Mouse (Mus musculus): ENCODE data around the gene Ccpg1. TPM values are rescaled to one million over a fixed set of nuclear protein-coding genes. Genes with fewer than 3 reads are reported as not detected.

Gene Ccpg1
- 66.6 TPM for polyA plus RNA-seq (2014; fragmentation: Illumina TruSeq; extraction: RNeasy Lipid Tissue Mini Kit (QIAGEN cat#74804); ENCODE audit: low read depth, low replicate concordance)

DNA sequence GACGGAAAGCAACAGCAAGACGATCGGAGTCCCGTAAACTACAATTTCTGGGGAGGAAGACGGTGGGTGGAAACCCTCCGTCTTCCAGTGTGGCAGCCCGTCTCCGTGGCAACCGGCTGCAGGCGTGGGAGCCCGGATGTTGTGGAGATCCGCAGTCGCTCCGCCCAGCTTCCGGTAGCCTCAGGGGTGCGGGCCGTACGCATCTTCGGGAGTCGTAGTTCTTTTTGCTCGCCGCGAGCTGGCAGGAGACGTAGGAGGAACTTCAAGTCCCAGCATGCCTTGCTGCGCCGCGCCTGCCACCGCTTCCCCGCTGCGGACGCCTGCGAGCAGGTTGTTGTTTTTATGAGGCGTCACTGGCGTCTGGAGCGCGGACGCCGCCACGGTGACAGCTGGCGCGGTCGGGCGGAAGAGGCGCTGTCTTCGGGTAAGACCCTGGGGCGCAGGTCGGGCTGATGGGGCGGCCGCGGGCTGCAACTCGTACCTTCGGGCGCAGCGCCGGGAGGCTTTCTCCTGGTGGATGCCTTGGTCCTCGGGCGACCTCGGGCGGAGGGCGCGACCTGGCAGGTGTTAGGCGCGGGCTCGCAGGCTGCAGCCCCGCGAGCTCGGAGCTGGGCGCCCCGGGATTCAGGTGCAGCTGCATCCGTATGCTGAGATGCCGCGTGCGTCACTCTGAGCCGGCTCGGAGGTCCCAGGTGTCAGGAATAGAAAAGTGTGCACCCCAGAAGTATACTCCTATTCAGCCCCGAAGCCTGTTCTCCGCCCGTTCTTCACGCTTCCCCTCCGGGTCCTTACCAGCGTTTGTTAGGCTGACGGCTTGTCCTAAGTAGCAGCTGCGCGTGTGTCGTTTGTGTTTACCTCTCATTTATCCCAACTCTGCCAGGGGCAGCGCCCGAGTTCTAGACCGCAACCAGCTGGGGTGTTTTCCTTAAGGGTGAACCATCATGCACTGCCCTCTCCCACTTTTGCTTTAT, at the start of gene Ccpg1, which contains the start of gene Ccpg1os:
Gene Ccpg1 (plus strand): TSS at position 180 of the 971 bp plus-strand sequence.
Gene Ccpg1os (minus strand): TSS at position 133 of the 971 bp plus-strand sequence.

DNA sequence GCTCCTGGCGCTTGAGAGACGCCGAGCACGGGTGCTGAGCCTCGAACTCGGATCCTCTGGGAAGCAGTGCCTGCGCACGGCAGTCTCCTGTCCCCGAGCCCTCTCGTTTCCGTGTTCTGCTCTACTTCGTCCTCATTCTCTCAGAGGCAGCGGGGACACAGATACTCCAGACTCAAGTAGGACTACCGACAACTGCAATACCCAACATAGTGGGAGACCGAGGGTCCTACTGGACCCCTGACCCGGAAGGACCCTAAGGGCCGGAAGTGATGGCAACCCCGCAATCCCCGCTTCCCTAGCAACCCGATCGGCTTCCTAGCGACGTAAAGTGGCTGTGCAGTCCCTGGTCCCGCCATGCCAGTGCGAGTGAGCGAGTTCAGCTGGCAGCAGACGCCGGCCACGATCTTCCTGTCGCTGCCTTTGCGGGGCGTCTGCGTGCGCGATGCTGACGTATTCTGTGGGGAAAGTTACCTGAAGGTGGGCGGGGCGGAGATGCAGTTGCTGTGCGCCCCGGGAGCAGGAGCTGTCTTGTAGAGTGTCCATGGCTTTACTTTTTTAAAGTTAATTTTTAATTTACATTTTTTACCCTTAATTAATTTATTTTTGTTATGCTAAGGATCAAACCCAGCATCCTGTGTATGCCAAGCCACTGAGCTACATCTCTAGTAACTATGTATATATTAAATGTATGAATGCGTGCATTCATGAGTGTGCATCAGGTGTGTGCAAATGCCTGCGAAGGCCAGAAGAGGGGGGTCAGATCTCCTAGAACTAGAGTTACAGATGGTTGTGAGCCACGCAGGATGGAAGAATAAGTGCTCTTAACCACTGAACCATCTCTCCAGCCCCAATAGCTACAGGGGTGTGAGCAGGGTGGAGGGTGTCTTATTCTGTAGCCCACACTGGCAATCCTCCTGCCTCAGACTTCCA, 26.4 kb upstream of the Ccpg1 start, which contains the start of the genes Dyx1c1 and Gm44503:
Gene Dyx1c1 (plus strand): TSS at position 265 of the 930 bp plus-strand sequence.
Gene Gm44503 (plus strand): TSS at position 332 of the 930 bp plus-strand sequence.

DNA sequence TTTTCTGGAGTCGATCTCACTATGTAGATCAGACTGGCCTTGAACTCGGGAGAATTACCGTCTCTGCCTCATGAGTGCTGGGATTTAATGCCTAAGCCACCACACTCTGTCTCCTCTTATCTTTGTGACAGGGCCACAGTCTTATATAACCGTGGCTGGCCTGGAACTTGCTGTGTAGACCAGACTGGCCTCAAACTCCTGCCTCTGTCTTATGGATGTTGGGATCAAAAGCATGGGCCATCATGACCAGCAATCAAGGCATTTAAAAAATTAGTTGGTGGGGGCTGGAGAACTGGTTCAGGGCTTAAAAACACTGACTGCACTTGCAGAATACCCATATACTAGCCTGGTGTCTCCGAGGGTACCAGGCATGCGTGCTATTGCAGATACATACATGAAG, 54.9 kb downstream of the Ccpg1 start, which contains the start of gene Pigb:
Gene Pigb (minus strand): TSS at position 299 of the 400 bp plus-strand sequence.

DNA sequence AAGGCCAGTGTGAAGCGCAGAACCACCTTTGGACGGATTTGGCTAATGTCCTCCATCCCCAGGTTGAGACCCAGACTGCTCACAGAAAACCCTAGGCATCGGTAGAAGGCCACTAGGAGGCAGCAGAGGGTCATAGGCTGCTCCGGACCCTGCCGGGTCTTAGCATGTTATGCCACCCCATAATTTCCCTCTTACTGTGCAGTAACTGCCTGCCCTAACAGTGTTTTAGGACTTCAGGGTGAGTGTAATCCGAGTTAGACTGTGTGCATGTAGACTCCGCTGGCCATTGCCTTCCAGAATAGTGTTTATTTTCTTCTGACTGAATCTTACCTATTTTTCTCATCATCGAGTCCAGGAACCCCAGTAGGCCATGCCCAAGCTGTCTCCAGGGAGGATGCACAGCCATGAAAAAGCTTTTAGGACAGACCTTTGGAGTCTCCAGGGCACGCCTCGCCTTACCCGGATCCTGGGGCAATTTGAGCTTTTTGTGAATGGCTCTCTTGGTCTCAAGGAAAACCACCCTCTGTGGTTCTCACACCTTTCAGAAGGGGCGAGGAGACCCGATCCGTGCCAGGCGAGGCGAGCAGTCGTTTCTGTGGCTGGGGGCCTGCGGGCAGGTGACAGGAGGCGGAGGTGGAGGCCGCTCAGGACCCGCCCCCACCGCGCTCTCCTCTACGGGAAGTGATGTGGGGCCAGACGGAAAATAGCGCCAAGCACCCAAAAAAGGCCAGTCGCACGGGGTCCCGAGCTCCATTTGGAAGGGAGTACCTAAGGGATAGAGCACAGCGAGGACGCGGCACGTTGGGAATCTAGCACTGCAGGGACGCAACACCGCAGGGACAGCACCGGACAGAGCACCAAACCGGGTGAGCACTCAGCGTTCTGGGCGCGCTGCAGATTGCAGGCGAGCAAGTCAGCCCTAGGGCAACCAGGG, 59.2 kb downstream of the Ccpg1 start, which contains the start of gene Rab27a:
Gene Rab27a (plus strand): TSS at position 709 of the 934 bp plus-strand sequence.

Other genes with a start within 250 kb of the Ccpg1 start
- not detected for gene Prtg, start 178.6 kb upstream of the Ccpg1 start, polyA plus RNA-seq (2014; fragmentation: Illumina TruSeq; extraction: RNeasy Lipid Tissue Mini Kit (QIAGEN cat#74804); ENCODE audit: low read depth, low replicate concordance)
- 0.45 TPM for gene Pygo1, start 59.8 kb upstream of the Ccpg1 start, polyA plus RNA-seq (2014; fragmentation: Illumina TruSeq; extraction: RNeasy Lipid Tissue Mini Kit (QIAGEN cat#74804); ENCODE audit: low read depth, low replicate concordance)
- gene Dyx1c1, start 26.6 kb upstream of the Ccpg1 start, polyA plus RNA-seq (2014; fragmentation: Illumina TruSeq; extraction: RNeasy Lipid Tissue Mini Kit (QIAGEN cat#74804); ENCODE audit: low read depth, low replicate concordance): not detected
- 0.34 TPM for gene Gm44503, start 26.6 kb upstream of the Ccpg1 start, polyA plus RNA-seq (2014; fragmentation: Illumina TruSeq; extraction: RNeasy Lipid Tissue Mini Kit (QIAGEN cat#74804); ENCODE audit: low read depth, low replicate concordance)
- gene Ccpg1os, start within 50 bp of the Ccpg1 start, polyA plus RNA-seq (2014; fragmentation: Illumina TruSeq; extraction: RNeasy Lipid Tissue Mini Kit (QIAGEN cat#74804); ENCODE audit: low read depth, low replicate concordance): 12.3 TPM
- gene Pigb, start 54.9 kb downstream of the Ccpg1 start, polyA plus RNA-seq (2014; fragmentation: Illumina TruSeq; extraction: RNeasy Lipid Tissue Mini Kit (QIAGEN cat#74804); ENCODE audit: low read depth, low replicate concordance): 5.9 TPM
- 2.5 TPM for gene Rab27a, start 59.4 kb downstream of the Ccpg1 start, polyA plus RNA-seq (2014; fragmentation: Illumina TruSeq; extraction: RNeasy Lipid Tissue Mini Kit (QIAGEN cat#74804); ENCODE audit: low read depth, low replicate concordance)
- not detected for gene Khdc3, start 116.4 kb downstream of the Ccpg1 start, polyA plus RNA-seq (2014; fragmentation: Illumina TruSeq; extraction: RNeasy Lipid Tissue Mini Kit (QIAGEN cat#74804); ENCODE audit: low read depth, low replicate concordance)
- not detected for gene Gm20509, start 117.0 kb downstream of the Ccpg1 start, polyA plus RNA-seq (2014; fragmentation: Illumina TruSeq; extraction: RNeasy Lipid Tissue Mini Kit (QIAGEN cat#74804); ENCODE audit: low read depth, low replicate concordance)
- gene Rsl24d1, start 128.0 kb downstream of the Ccpg1 start, polyA plus RNA-seq (2014; fragmentation: Illumina TruSeq; extraction: RNeasy Lipid Tissue Mini Kit (QIAGEN cat#74804); ENCODE audit: low read depth, low replicate concordance): 27.3 TPM

Measured in liver, adult 10 weeks (tissue).